Mouse (Mus musculus): ENCODE measurements around the gene Thap8.

- TF ChIP-seq CTCF (IDR thresholded peaks at IDR 0.05; ENCODE audit: insufficient read depth, low read depth, low read length): no peak
- TF ChIP-seq POLR2A (IDR thresholded peaks at IDR 0.05; ENCODE audit: insufficient read depth, low read depth, low read length): no peak
Measured at GRCm38 (mm10) chr7:30309395-30310129, 29.7 kb downstream of the Thap8 start.
